Mouse (Mus musculus) liver (tissue): ENCODE results near the gene Rptor.

Experiments
- DNase-seq: peaks from one replicate; pipeline ENCODE4 v3.0.0-alpha.2; 2020; ENCODE audit warnings: mixed read lengths

Gene Rptor

GRCm38 (mm10) chr11:119786385-119786880 is 183.7 kb downstream of the Rptor start:
- no peak for DNase-seq

GRCm38 (mm10) chr11:119788488-119788887 is 185.8 kb downstream of the Rptor start:
- DNase-seq, result no peak

- no peak for DNase-seq
These were observed 186.4 kb downstream of the Rptor start for GRCm38 (mm10) chr11:119788919-119789713.

- no peak for DNase-seq
These were observed 189.3 kb downstream of the Rptor start for GRCm38 (mm10) chr11:119791923-119792564.

- no peak for DNase-seq
These were observed 190.7 kb downstream of the Rptor start for GRCm38 (mm10) chr11:119793378-119793777.

- no peak for DNase-seq
These were observed 191.3 kb downstream of the Rptor start for GRCm38 (mm10) chr11:119794020-119794419.

GRCm38 (mm10) chr11:119794671-119795070 is 192.0 kb downstream of the Rptor start:
- no peak for DNase-seq

GRCm38 (mm10) chr11:119796406-119796805 is 193.7 kb downstream of the Rptor start:
- no peak for DNase-seq

- DNase-seq, result no peak
These were observed 194.1 kb downstream of the Rptor start for GRCm38 (mm10) chr11:119796846-119797245.

- no peak for DNase-seq
These were observed 196.8 kb downstream of the Rptor start for GRCm38 (mm10) chr11:119799536-119799935.

- peak; percentile 19 for DNase-seq
These were observed 199.2 kb downstream of the Rptor start for GRCm38 (mm10) chr11:119801855-119802254.

- DNase-seq, result no peak
These were observed 200.2 kb downstream of the Rptor start for GRCm38 (mm10) chr11:119802947-119803346.

- DNase-seq, result no peak
These were observed 201.7 kb downstream of the Rptor start for GRCm38 (mm10) chr11:119804392-119804791.

GRCm38 (mm10) chr11:119805112-119805750 is 202.5 kb downstream of the Rptor start:
- no peak for DNase-seq

GRCm38 (mm10) chr11:119806539-119806938 is 203.8 kb downstream of the Rptor start:
- DNase-seq, result no peak

- DNase-seq, result no peak
These were observed 204.8 kb downstream of the Rptor start for GRCm38 (mm10) chr11:119807431-119808031.

- DNase-seq, result no peak
These were observed 206.1 kb downstream of the Rptor start for GRCm38 (mm10) chr11:119808647-119809280.

- no peak for DNase-seq
These were observed 206.6 kb downstream of the Rptor start for GRCm38 (mm10) chr11:119809309-119809708.

- no peak for DNase-seq
These were observed 208.3 kb downstream of the Rptor start for GRCm38 (mm10) chr11:119811022-119811421.

GRCm38 (mm10) chr11:119811598-119811997 is 208.9 kb downstream of the Rptor start:
- no peak for DNase-seq

- DNase-seq, result no peak
These were observed 209.4 kb downstream of the Rptor start for GRCm38 (mm10) chr11:119812093-119812492.

GRCm38 (mm10) chr11:119814035-119814558 is 211.4 kb downstream of the Rptor start:
- no peak for DNase-seq
